Mouse (Mus musculus) heart, postnatal 0 days (tissue): ENCODE measurements at regions not wholly inside any gene's neighbourhood (a gene's known extent, or its start where the extent isn't known, plus 50 kb on each side); places are given as distances from the start of the nearest gene placed in this dataset.
A peak's percentile ranks its signal among the peaks of the same experiment; 100 is the strongest.

Experiments
- ATAC-seq: fragments of 200-750 bp; cut with Nextera tagmentation; 2 replicates; pipeline ENCODE4 v1.8.0; 2017; ENCODE audit warnings: low read depth, moderate number of reproducible peaks, moderate library complexity; ENCODE audit not compliant: insufficient read depth
- DNase-seq: peaks from one replicate; pipeline ENCODE4 v3.0.0-alpha.2; 2016; ENCODE audit warnings: low spot score
- H3K27ac ChIP-seq: fragments of 300-500 bp; sonication (generic); 2 replicates; pipeline ENCODE4 v1.5.1; 2014; ENCODE audit warnings: low read depth, mild to moderate bottlenecking
- H3K27me3 ChIP-seq: fragments of 300-500 bp; sonication (generic); 2 replicates; pipeline ENCODE4 v1.6.1; 2014; ENCODE audit warnings: low read length, mixed read lengths; ENCODE audit not compliant: control insufficient read depth, insufficient read depth
- H3K36me3 ChIP-seq: fragments of 300-500 bp; sonication (generic); replicated peaks from 2 replicates; pipeline ENCODE4 v1.6.1; 2014; ENCODE audit warnings: low read length, mixed read lengths; ENCODE audit not compliant: control insufficient read depth, insufficient read depth
- H3K4me1 ChIP-seq: fragments of 300-500 bp; sonication (generic); 2 replicates; pipeline ENCODE4 v1.6.1; 2014; ENCODE audit warnings: antibody characterized with exemption; ENCODE audit not compliant: control insufficient read depth, insufficient read depth
- H3K4me2 ChIP-seq: fragments of 300-500 bp; sonication (generic); 2 replicates; pipeline ENCODE4 v1.6.1; 2014; ENCODE audit warnings: low read depth, mild to moderate bottlenecking, low read length, moderate library complexity
- H3K4me3 ChIP-seq: fragments of 300-500 bp; sonication (generic); 2 replicates; pipeline ENCODE4 v1.5.1; 2014; ENCODE audit warnings: low read depth, low read length
- H3K9ac ChIP-seq: fragments of 300-500 bp; sonication (generic); replicated peaks from 2 replicates; pipeline ENCODE4 v1.6.1; 2014; ENCODE audit warnings: low read depth, low read length, mixed read lengths
- H3K9me3 ChIP-seq: fragments of 300-500 bp; sonication (generic); replicated peaks from 2 replicates; pipeline ENCODE4 v1.6.1; 2016; ENCODE audit warnings: low read length; ENCODE audit not compliant: control insufficient read depth
- CTCF ChIP-seq: IDR thresholded peaks from 2 replicates; pipeline ENCODE4 v1.5.1; 2016; ENCODE audit warnings: antibody characterized with exemption, control low read depth, low read depth
- EP300 ChIP-seq: IDR thresholded peaks from 2 replicates; pipeline ENCODE4 v1.6.1; 2016; ENCODE audit warnings: antibody characterized with exemption, low read depth
- WGBS: fragments of 180-500 bp; shearing (Covaris S2); extraction: QIAGEN DNeasy Blood & Tissue Kit; methylation state at CpG from one replicate; pipeline ENCODE4 v1.1.7; 2014; 5-methylcytosine and 5-hydroxymethylcytosine counted together

GRCm38 (mm10) chr4:82148129-82149064 lies 557.2 kb downstream of the Nfib start:
- TF ChIP-seq CTCF (no peak), EP300 (no peak)
- DNase-seq (no peak), ATAC-seq (peak; percentile 57)
- H3K4me1 ChIP-seq = peaks cover 9% of the 10 kb centered on the region
- H3K9me3 ChIP-seq = no peaks in the 10 kb centered on the region
- H3K36me3 ChIP-seq = no peaks in the 10 kb centered on the region
- no peak overlapping the region for H3K4me3 ChIP-seq
- no peak overlapping the region for H3K4me2 ChIP-seq
- H3K9ac ChIP-seq = no peak overlapping the region
- no peaks in the 10 kb centered on the region for H3K27me3 ChIP-seq
- peak overlapping the region; percentile 33 for H3K27ac ChIP-seq
- WGBS = 29% methylated on average over 6 of the region's 6 CpGs

- H3K4me1 ChIP-seq = peaks cover 5% of the 10 kb centered on the region; the same call in 1 of the 2 replicates
- no peaks in the 10 kb centered on the region for H3K36me3 ChIP-seq
- H3K4me2 ChIP-seq = no peak overlapping the region
- no peak overlapping the region for H3K9ac ChIP-seq
- H3K27me3 ChIP-seq = no peaks in the 10 kb centered on the region
- H3K27ac ChIP-seq = no peak overlapping the region
- ATAC-seq (no peak), DNase-seq (no peak)
- H3K9me3 ChIP-seq = no peaks in the 10 kb centered on the region
- no peak overlapping the region for H3K4me3 ChIP-seq
- TF ChIP-seq CTCF (no peak), EP300 (no peak)
- 45% methylated on average over 3 of the region's 3 CpGs for WGBS
Measured at GRCm38 (mm10) chr4:82142391-82142790, 563.2 kb downstream of the Nfib start.

GRCm38 (mm10) chr4:82139806-82140205 lies 565.7 kb downstream of the Nfib start:
- H3K9me3 ChIP-seq = no peaks in the 10 kb centered on the region
- DNase-seq (no peak), ATAC-seq (no peak)
- peaks cover 5% of the 10 kb centered on the region; the same call in 1 of the 2 replicates for H3K4me1 ChIP-seq
- H3K9ac ChIP-seq = no peak overlapping the region
- H3K27ac ChIP-seq = no peak overlapping the region
- TF ChIP-seq CTCF = no peak
- TF ChIP-seq EP300 = no peak
- H3K36me3 ChIP-seq = no peaks in the 10 kb centered on the region
- H3K4me2 ChIP-seq = no peak overlapping the region
- WGBS = 87% methylated on average over 6 of the region's 6 CpGs
- H3K27me3 ChIP-seq = no peaks in the 10 kb centered on the region
- no peak overlapping the region for H3K4me3 ChIP-seq

GRCm38 (mm10) chr4:82139016-82139415 lies 566.5 kb downstream of the Nfib start:
- no peak overlapping the region for H3K4me3 ChIP-seq
- no peaks in the 10 kb centered on the region for H3K36me3 ChIP-seq
- WGBS = 94% methylated on average over 1 of the region's 1 CpGs
- H3K9ac ChIP-seq = no peak overlapping the region
- ATAC-seq (no peak), DNase-seq (no peak)
- H3K27ac ChIP-seq = no peak overlapping the region
- no peaks in the 10 kb centered on the region for H3K27me3 ChIP-seq
- H3K9me3 ChIP-seq = no peaks in the 10 kb centered on the region
- TF ChIP-seq EP300 = no peak
- TF ChIP-seq CTCF = no peak
- H3K4me2 ChIP-seq = no peak overlapping the region
- H3K4me1 ChIP-seq = peaks cover 5% of the 10 kb centered on the region; the same call in 1 of the 2 replicates

GRCm38 (mm10) chr4:82132851-82133250 lies 572.7 kb downstream of the Nfib start:
- Histone ChIP-seq H3K4me1 (peaks cover 23% of the 10 kb centered on the region), H3K9me3 (no peaks in the 10 kb centered on the region), H3K27ac (peak overlapping the region; percentile 78), H3K36me3 (no peaks in the 10 kb centered on the region), H3K4me3 (no peak overlapping the region), H3K4me2 (no peak overlapping the region), H3K27me3 (no peaks in the 10 kb centered on the region), H3K9ac (no peak overlapping the region)
- ATAC-seq (peak; percentile 94), DNase-seq (peak; percentile 94)
- peak; percentile 53; the same call in 1 of the 2 replicates for TF ChIP-seq EP300
- TF ChIP-seq CTCF = no peak
- 21% methylated on average over 3 of the region's 3 CpGs for WGBS
